Mouse (Mus musculus): Measurements from ENCODE around the gene Srgap2. TPM values are rescaled to one million over a fixed set of nuclear protein-coding genes. Genes with fewer than 3 reads are reported as not detected.
A peak's percentile ranks its signal among the peaks of the same experiment; 100 is the strongest.

Srgap2 gene
- polyA plus RNA-seq, 1 experiment from 2014 or later, result 17.0 TPM

- WGBS, result 70% methylated on average over 2 of the region's 2 CpGs
- no peak for ATAC-seq (ENCODE audit: insufficient number of reproducible peaks, low FRiP score, low TSS enrichment, low read depth)
- no peaks in the 10 kb centered on the region for H3K9me3 ChIP-seq
- peaks cover 48% of the 10 kb centered on the region for H3K36me3 ChIP-seq
- H3K4me1 ChIP-seq, result no peaks in the 10 kb centered on the region
- H3K4me2 ChIP-seq, result no peak overlapping the region
- no peak overlapping the region for H3K4me3 ChIP-seq
- no peak overlapping the region for H3K9ac ChIP-seq
- no peak overlapping the region for H3K27ac ChIP-seq
- no peaks in the 10 kb centered on the region for H3K27me3 ChIP-seq
Observed at GRCm38 (mm10) chr1:131318397-131318796, 208.8 kb downstream of the Srgap2 start.

- no peak overlapping the region for H3K27ac ChIP-seq
- ATAC-seq (ENCODE audit: insufficient number of reproducible peaks, low FRiP score, low TSS enrichment, low read depth), result no peak
- no peak overlapping the region for H3K9ac ChIP-seq
- H3K4me1 ChIP-seq, result no peaks in the 10 kb centered on the region
- WGBS, result 97% methylated on average over 5 of the region's 5 CpGs
- no peaks in the 10 kb centered on the region for H3K27me3 ChIP-seq
- no peaks in the 10 kb centered on the region for H3K9me3 ChIP-seq
- H3K36me3 ChIP-seq, result peaks cover 54% of the 10 kb centered on the region
- no peak overlapping the region for H3K4me3 ChIP-seq
- H3K4me2 ChIP-seq, result no peak overlapping the region
Observed at GRCm38 (mm10) chr1:131317625-131318024, 209.5 kb downstream of the Srgap2 start.

GRCm38 (mm10) chr1:131311284-131311683, 215.9 kb downstream of the Srgap2 start:
- Histone ChIP-seq H3K36me3 (peaks cover 50% of the 10 kb centered on the region), H3K4me2 (no peak overlapping the region), H3K9me3 (no peaks in the 10 kb centered on the region), H3K9ac (no peak overlapping the region), H3K27ac (no peak overlapping the region), H3K4me3 (no peak overlapping the region), H3K27me3 (no peaks in the 10 kb centered on the region), H3K4me1 (no peaks in the 10 kb centered on the region)
- 91% methylated on average over 3 of the region's 3 CpGs for WGBS
- ATAC-seq (ENCODE audit: insufficient number of reproducible peaks, low FRiP score, low TSS enrichment, low read depth), result no peak

GRCm38 (mm10) chr1:131310237-131310818, 216.8 kb downstream of the Srgap2 start:
- H3K27ac ChIP-seq, result no peak overlapping the region
- H3K36me3 ChIP-seq, result peaks cover 40% of the 10 kb centered on the region
- no peak for ATAC-seq (ENCODE audit: insufficient number of reproducible peaks, low FRiP score, low TSS enrichment, low read depth)
- no peaks in the 10 kb centered on the region for H3K4me1 ChIP-seq
- 90% methylated on average over 5 of the region's 5 CpGs for WGBS
- H3K4me2 ChIP-seq, result no peak overlapping the region
- H3K9ac ChIP-seq, result no peak overlapping the region
- no peak overlapping the region for H3K4me3 ChIP-seq
- H3K27me3 ChIP-seq, result no peaks in the 10 kb centered on the region
- H3K9me3 ChIP-seq, result no peaks in the 10 kb centered on the region

GRCm38 (mm10) chr1:131300750-131301149, 226.4 kb downstream of the Srgap2 start:
- 0 out of 2 replicates have a peak, but pooled peaks cover 3% of the 10 kb centered on the region for H3K4me1 ChIP-seq
- H3K9me3 ChIP-seq, result no peaks in the 10 kb centered on the region
- H3K36me3 ChIP-seq, result peaks cover 44% of the 10 kb centered on the region
- no peak for ATAC-seq (ENCODE audit: insufficient number of reproducible peaks, low FRiP score, low TSS enrichment, low read depth)
- H3K27ac ChIP-seq, result no peak overlapping the region
- H3K4me2 ChIP-seq, result no peak overlapping the region
- H3K27me3 ChIP-seq, result no peaks in the 10 kb centered on the region
- H3K4me3 ChIP-seq, result no peak overlapping the region
- 86% methylated on average over 2 of the region's 2 CpGs for WGBS
- no peak overlapping the region for H3K9ac ChIP-seq

- peak overlapping the region; percentile 5 for H3K27ac ChIP-seq
Observed at GRCm38 (mm10) chr1:131299788-131300187, 227.4 kb downstream of the Srgap2 start.

GRCm38 (mm10) chr1:131299240-131299639, 227.9 kb downstream of the Srgap2 start:
- Histone ChIP-seq H3K9ac (no peak overlapping the region), H3K4me1 (0 out of 2 replicates have a peak, but pooled peaks cover 3% of the 10 kb centered on the region), H3K27me3 (no peaks in the 10 kb centered on the region), H3K9me3 (no peaks in the 10 kb centered on the region), H3K4me3 (no peak overlapping the region), H3K4me2 (no peak overlapping the region), H3K27ac (peak overlapping the region; percentile 4; the same call in 1 of the 2 replicates), H3K36me3 (peaks cover 53% of the 10 kb centered on the region)
- no peak for ATAC-seq (ENCODE audit: insufficient number of reproducible peaks, low FRiP score, low TSS enrichment, low read depth)
- 73% methylated on average over 3 of the region's 3 CpGs for WGBS

More at GRCm38 (mm10) chr1:131299788-131300187, 227.4 kb downstream of the Srgap2 start:
- Histone ChIP-seq H3K9me3 (no peaks in the 10 kb centered on the region), H3K36me3 (peaks cover 53% of the 10 kb centered on the region), H3K9ac (no peak overlapping the region), H3K27me3 (no peaks in the 10 kb centered on the region), H3K4me1 (0 out of 2 replicates have a peak, but pooled peaks cover 3% of the 10 kb centered on the region), H3K4me3 (no peak overlapping the region), H3K4me2 (no peak overlapping the region)
- 61% methylated on average over 6 of the region's 6 CpGs for WGBS
- ATAC-seq (ENCODE audit: insufficient number of reproducible peaks, low FRiP score, low TSS enrichment, low read depth), result 0 out of 2 replicates have a peak, but pooled peaks have one; percentile 48

- no peak overlapping the region for H3K4me2 ChIP-seq
- no peak overlapping the region for H3K9ac ChIP-seq
- no peak for ATAC-seq (ENCODE audit: insufficient number of reproducible peaks, low FRiP score, low TSS enrichment, low read depth)
- peaks cover 53% of the 10 kb centered on the region for H3K36me3 ChIP-seq
- no peak overlapping the region for H3K4me3 ChIP-seq
- no peaks in the 10 kb centered on the region for H3K27me3 ChIP-seq
- no peak overlapping the region for H3K27ac ChIP-seq
- WGBS, result 93% methylated on average over 9 of the region's 9 CpGs
- H3K9me3 ChIP-seq, result no peaks in the 10 kb centered on the region
- 0 out of 2 replicates have a peak, but pooled peaks cover 3% of the 10 kb centered on the region for H3K4me1 ChIP-seq
Observed at GRCm38 (mm10) chr1:131298171-131298570, 229.0 kb downstream of the Srgap2 start.

GRCm38 (mm10) chr1:131296726-131297125, 230.4 kb downstream of the Srgap2 start:
- 94% methylated on average over 7 of the region's 7 CpGs for WGBS
- Histone ChIP-seq H3K9ac (no peak overlapping the region), H3K4me3 (no peak overlapping the region), H3K36me3 (peaks cover 64% of the 10 kb centered on the region), H3K27ac (no peak overlapping the region), H3K4me2 (no peak overlapping the region), H3K4me1 (0 out of 2 replicates have a peak, but pooled peaks cover 3% of the 10 kb centered on the region), H3K27me3 (no peaks in the 10 kb centered on the region), H3K9me3 (no peaks in the 10 kb centered on the region)
- no peak for ATAC-seq (ENCODE audit: insufficient number of reproducible peaks, low FRiP score, low TSS enrichment, low read depth)

GRCm38 (mm10) chr1:131295200-131295599, 232.0 kb downstream of the Srgap2 start:
- H3K36me3 ChIP-seq, result peaks cover 63% of the 10 kb centered on the region
- no peaks in the 10 kb centered on the region for H3K27me3 ChIP-seq
- no peak for ATAC-seq (ENCODE audit: insufficient number of reproducible peaks, low FRiP score, low TSS enrichment, low read depth)
- no peak overlapping the region for H3K4me3 ChIP-seq
- 70% methylated on average over 8 of the region's 8 CpGs for WGBS
- H3K27ac ChIP-seq, result no peak overlapping the region
- H3K9ac ChIP-seq, result no peak overlapping the region
- H3K4me1 ChIP-seq, result 0 out of 2 replicates have a peak, but pooled peaks cover 2% of the 10 kb centered on the region
- H3K9me3 ChIP-seq, result no peaks in the 10 kb centered on the region
- no peak overlapping the region for H3K4me2 ChIP-seq

- peak; percentile 62; the same call in 1 of the 2 replicates for ATAC-seq (ENCODE audit: insufficient number of reproducible peaks, low FRiP score, low TSS enrichment, low read depth)
- Histone ChIP-seq H3K36me3 (peaks cover 67% of the 10 kb centered on the region), H3K4me1 (no peaks in the 10 kb centered on the region), H3K27me3 (no peaks in the 10 kb centered on the region), H3K4me3 (no peak overlapping the region), H3K9ac (no peak overlapping the region), H3K4me2 (no peak overlapping the region), H3K27ac (peak overlapping the region; percentile 67), H3K9me3 (no peaks in the 10 kb centered on the region)
- WGBS, result 53% methylated on average over 2 of the region's 2 CpGs
Observed at GRCm38 (mm10) chr1:131293922-131294250, 233.3 kb downstream of the Srgap2 start.

GRCm38 (mm10) chr1:131293221-131293921, 233.8 kb downstream of the Srgap2 start:
- H3K4me2 ChIP-seq, result no peak overlapping the region
- no peak overlapping the region for H3K4me3 ChIP-seq
- H3K36me3 ChIP-seq, result peaks cover 67% of the 10 kb centered on the region
- no peaks in the 10 kb centered on the region for H3K4me1 ChIP-seq
- no peaks in the 10 kb centered on the region for H3K9me3 ChIP-seq
- ATAC-seq (ENCODE audit: insufficient number of reproducible peaks, low FRiP score, low TSS enrichment, low read depth), result 0 out of 2 replicates have a peak, but pooled peaks have one; percentile 62
- no peaks in the 10 kb centered on the region for H3K27me3 ChIP-seq
- H3K9ac ChIP-seq, result no peak overlapping the region
- WGBS, result 78% methylated on average over 4 of the region's 4 CpGs
- H3K27ac ChIP-seq, result peak overlapping the region; percentile 67
